Mouse (Mus musculus): ENCODE data around the gene Cpne1. TPM values are rescaled to one million over a fixed set of nuclear protein-coding genes. Genes with fewer than 3 reads are reported as not detected.

Gene Cpne1
- total and polyA plus RNA-seq, 2 experiments from 2014 or later = 18.3 to 47.5 TPM

- H3K27me3 ChIP-seq (ENCODE audit: control insufficient read depth, insufficient read depth, low read length) = no peaks in the 10 kb centered on the region
- DNase-seq (ENCODE audit: low spot score) = peak; percentile 92
- peak within 1 kb of the TSS; percentile 73 for H3K4me2 ChIP-seq (ENCODE audit: low read depth, low read length)
- peaks cover 52% of the 10 kb centered on the region for H3K36me3 ChIP-seq (replicated peaks; ENCODE audit: control insufficient read depth, insufficient read depth, low read length)
- peak; percentile 94 for ATAC-seq (ENCODE audit: insufficient read depth, low read depth)
- peak within 1 kb of the TSS; percentile 60 for H3K4me3 ChIP-seq (ENCODE audit: low read depth, low read length)
- TF ChIP-seq EP300 (IDR thresholded peaks at IDR 0.05; ENCODE audit: low read depth) = no peak
- peak; percentile 51 for TF ChIP-seq CTCF (IDR thresholded peaks at IDR 0.05; ENCODE audit: low read depth)
- H3K9ac ChIP-seq (replicated peaks; ENCODE audit: low read depth, low read length) = peak within 1 kb of the TSS; percentile 71
- peaks cover 4% of the 10 kb centered on the region; the same call in 1 of the 2 replicates for H3K4me1 ChIP-seq (ENCODE audit: control insufficient read depth, insufficient read depth)
- peak within 1 kb of the TSS; percentile 91 for H3K27ac ChIP-seq (ENCODE audit: low read depth)
- H3K9me3 ChIP-seq (replicated peaks; ENCODE audit: control insufficient read depth, low read length) = no peaks in the 10 kb centered on the region
- WGBS = 0% methylated on average over 62 of the region's 70 CpGs
Measured at GRCm38 (mm10) chr2:156143953-156144724, 32.4 kb upstream of the Cpne1 start, which contains the start of the genes Romo1 and Nfs1. Gene Romo1 (plus strand): TSS chr2:156144039. Gene Nfs1 (minus strand): TSS chr2:156144186.

- peak; percentile 1; the same call in 1 of the 2 replicates for ATAC-seq (ENCODE audit: insufficient read depth, low read depth)
- WGBS = 2% methylated on average over 16 of the region's 16 CpGs
- no peak for DNase-seq (ENCODE audit: low spot score)
Measured at GRCm38 (mm10) chr2:156143367-156143766, 31.6 kb upstream of the Cpne1 start.

GRCm38 (mm10) chr2:156142820-156143219, 31.1 kb upstream of the Cpne1 start:
- H3K27ac ChIP-seq (ENCODE audit: low read depth) = no peak overlapping the region
- TF ChIP-seq EP300 (IDR thresholded peaks at IDR 0.05; ENCODE audit: low read depth) (no peak), CTCF (IDR thresholded peaks at IDR 0.05; ENCODE audit: low read depth) (0 out of 2 replicates have a peak, but pooled peaks have one; percentile 3)
- no peaks in the 10 kb centered on the region for H3K9me3 ChIP-seq (replicated peaks; ENCODE audit: control insufficient read depth, low read length)
- WGBS = 81% methylated on average over 2 of the region's 2 CpGs
- H3K4me2 ChIP-seq (ENCODE audit: low read depth, low read length) = peak overlapping the region; percentile 73
- no peaks in the 10 kb centered on the region for H3K27me3 ChIP-seq (ENCODE audit: control insufficient read depth, insufficient read depth, low read length)
- no peak for ATAC-seq (ENCODE audit: insufficient read depth, low read depth)
- peak overlapping the region; percentile 60; the same call in 1 of the 2 replicates for H3K4me3 ChIP-seq (ENCODE audit: low read depth, low read length)
- no peak for DNase-seq (ENCODE audit: low spot score)
- peak overlapping the region; percentile 71; the same call in 1 of the 2 replicates for H3K9ac ChIP-seq (replicated peaks; ENCODE audit: low read depth, low read length)
- peaks cover 43% of the 10 kb centered on the region for H3K36me3 ChIP-seq (replicated peaks; ENCODE audit: control insufficient read depth, insufficient read depth, low read length)
- peaks cover 4% of the 10 kb centered on the region; the same call in 1 of the 2 replicates for H3K4me1 ChIP-seq (ENCODE audit: control insufficient read depth, insufficient read depth)

More at GRCm38 (mm10) chr2:156143367-156143766, 31.6 kb upstream of the Cpne1 start:
- Histone ChIP-seq H3K4me3 (ENCODE audit: low read depth, low read length) (peak overlapping the region; percentile 60), H3K27me3 (ENCODE audit: control insufficient read depth, insufficient read depth, low read length) (no peaks in the 10 kb centered on the region), H3K27ac (ENCODE audit: low read depth) (peak overlapping the region; percentile 91), H3K9me3 (replicated peaks; ENCODE audit: control insufficient read depth, low read length) (no peaks in the 10 kb centered on the region), H3K4me2 (ENCODE audit: low read depth, low read length) (peak overlapping the region; percentile 73), H3K36me3 (replicated peaks; ENCODE audit: control insufficient read depth, insufficient read depth, low read length) (peaks cover 49% of the 10 kb centered on the region), H3K4me1 (ENCODE audit: control insufficient read depth, insufficient read depth) (peaks cover 4% of the 10 kb centered on the region; the same call in 1 of the 2 replicates), H3K9ac (replicated peaks; ENCODE audit: low read depth, low read length) (peak overlapping the region; percentile 71)
- no peak for TF ChIP-seq EP300 (IDR thresholded peaks at IDR 0.05; ENCODE audit: low read depth)
- TF ChIP-seq CTCF (IDR thresholded peaks at IDR 0.05; ENCODE audit: low read depth) = no peak

- DNase-seq (ENCODE audit: low spot score) (no peak), ATAC-seq (ENCODE audit: insufficient read depth, low read depth) (no peak)
- Histone ChIP-seq H3K4me2 (ENCODE audit: low read depth, low read length) (no peak overlapping the region), H3K27me3 (ENCODE audit: control insufficient read depth, insufficient read depth, low read length) (no peaks in the 10 kb centered on the region), H3K36me3 (replicated peaks; ENCODE audit: control insufficient read depth, insufficient read depth, low read length) (peaks cover 33% of the 10 kb centered on the region), H3K4me1 (ENCODE audit: control insufficient read depth, insufficient read depth) (no peaks in the 10 kb centered on the region), H3K27ac (ENCODE audit: low read depth) (no peak overlapping the region), H3K9me3 (replicated peaks; ENCODE audit: control insufficient read depth, low read length) (no peaks in the 10 kb centered on the region), H3K9ac (replicated peaks; ENCODE audit: low read depth, low read length) (no peak overlapping the region), H3K4me3 (ENCODE audit: low read depth, low read length) (no peak overlapping the region)
- 91% methylated on average over 6 of the region's 6 CpGs for WGBS
- TF ChIP-seq EP300 (IDR thresholded peaks at IDR 0.05; ENCODE audit: low read depth) = no peak
- peak; percentile 35 for TF ChIP-seq CTCF (IDR thresholded peaks at IDR 0.05; ENCODE audit: low read depth)
Measured at GRCm38 (mm10) chr2:156135695-156136094, 23.9 kb upstream of the Cpne1 start.

- Histone ChIP-seq H3K27me3 (ENCODE audit: control insufficient read depth, insufficient read depth, low read length) (no peaks in the 10 kb centered on the region), H3K27ac (ENCODE audit: low read depth) (no peak overlapping the region), H3K9me3 (replicated peaks; ENCODE audit: control insufficient read depth, low read length) (no peaks in the 10 kb centered on the region), H3K9ac (replicated peaks; ENCODE audit: low read depth, low read length) (no peak overlapping the region), H3K4me3 (ENCODE audit: low read depth, low read length) (no peak overlapping the region), H3K4me2 (ENCODE audit: low read depth, low read length) (no peak overlapping the region), H3K4me1 (ENCODE audit: control insufficient read depth, insufficient read depth) (no peaks in the 10 kb centered on the region), H3K36me3 (replicated peaks; ENCODE audit: control insufficient read depth, insufficient read depth, low read length) (peaks cover 20% of the 10 kb centered on the region)
- TF ChIP-seq CTCF (IDR thresholded peaks at IDR 0.05; ENCODE audit: low read depth) = no peak
- TF ChIP-seq EP300 (IDR thresholded peaks at IDR 0.05; ENCODE audit: low read depth) = no peak
- WGBS = 77% methylated on average over 5 of the region's 5 CpGs
- ATAC-seq (ENCODE audit: insufficient read depth, low read depth) (no peak), DNase-seq (ENCODE audit: low spot score) (no peak)
Measured at GRCm38 (mm10) chr2:156134161-156134560, 22.4 kb upstream of the Cpne1 start.
